Mouse (Mus musculus) duodenum, adult 2 months (tissue): ENCODE data around the gene Cep85l. TPM values are rescaled to one million over a fixed set of nuclear protein-coding genes. Genes with fewer than 3 reads are reported as not detected.

Experiments used
- polyA plus RNA-seq: library from polyadenylated mRNA; depleted of rRNA; stranded (reverse); fragments of >200 nt; gene quantifications from 2 replicates; pipeline ENCODE4 v1.2.3, GENCODE M21; 2012; ENCODE audit warnings: low replicate concordance; rRNA removed

The Cep85l gene
- polyA plus RNA-seq: 0.27 and 0.67 TPM in 2 replicates

DNA sequence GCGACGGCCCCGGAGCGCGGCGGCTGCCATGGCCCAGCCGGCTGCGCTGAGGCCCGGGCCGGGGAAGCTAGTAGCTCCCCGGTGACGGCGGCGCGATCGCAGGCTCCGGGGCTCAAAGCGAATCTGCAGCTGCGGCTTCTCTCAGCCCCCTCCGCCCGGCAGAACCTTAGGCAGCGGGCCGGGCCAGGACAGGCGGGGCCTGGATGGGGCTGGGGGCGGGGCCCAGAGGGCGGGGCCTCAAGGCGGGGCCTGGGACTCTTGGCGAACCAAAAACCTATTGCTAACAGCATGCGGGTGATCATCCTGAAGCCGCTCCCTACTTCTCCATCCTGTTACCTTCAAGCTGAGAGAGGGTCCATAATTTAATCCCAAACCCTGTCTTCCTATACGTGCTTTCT is at the start of gene Cep85l:
Cep85l (minus strand) TSS at position 239 of the 398 bp plus-strand sequence.

DNA sequence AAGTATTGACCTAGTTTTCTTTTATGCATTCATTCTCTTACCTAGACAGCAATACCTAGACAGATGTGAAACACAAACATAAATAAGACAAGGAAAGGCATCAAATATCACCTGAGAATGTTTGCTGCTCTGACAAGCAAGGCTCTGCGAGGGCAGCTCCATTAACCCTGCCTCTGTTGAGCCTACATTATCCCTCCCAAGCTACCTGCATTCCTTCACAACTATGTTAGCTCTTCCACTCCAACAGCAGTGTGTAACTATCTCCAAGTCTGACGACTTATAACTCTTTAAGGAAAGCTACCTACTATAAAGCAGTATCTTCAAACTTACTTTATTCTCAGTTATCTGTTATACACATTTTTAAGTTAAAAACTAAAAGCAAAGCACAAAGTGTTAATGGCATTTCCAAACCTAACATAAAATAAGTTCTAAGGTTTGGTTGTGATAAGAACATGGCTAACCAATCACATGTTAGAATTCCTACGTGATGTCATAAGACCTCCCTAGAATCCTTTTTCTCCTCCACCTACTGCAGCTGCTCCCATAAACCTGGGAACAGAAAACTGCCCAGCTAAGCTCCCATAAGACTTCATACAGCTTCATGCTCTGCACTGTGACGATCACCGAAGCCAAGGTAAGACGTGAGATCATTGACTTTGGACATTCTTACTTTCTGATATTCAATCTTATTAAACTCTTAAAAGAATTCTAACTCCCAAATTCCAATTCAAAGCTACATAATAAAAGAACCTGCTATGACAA is 42.4 kb downstream of the Cep85l start, which contains the start of gene Pln:
Pln (plus strand) TSS at position 506 of the 762 bp plus-strand sequence.

Other genes starting within 250 kb of the Cep85l start
- gene Pln, start 42.3 kb downstream of the Cep85l start, polyA plus RNA-seq: 4.1 and 12.0 TPM in 2 replicates
- 0.79 and 1.1 TPM in 2 replicates for gene Asf1a, start 216.8 kb upstream of the Cep85l start, polyA plus RNA-seq